Mouse (Mus musculus): ENCODE measurements at regions not wholly inside any gene's neighbourhood (a gene's known extent, or its start where the extent isn't known, plus 50 kb on each side); places are given as distances from the start of the nearest gene placed in this dataset.

GRCm38 (mm10) chr17:88258361-88258796, 182.1 kb upstream of the Foxn2 start:
- DNase-seq (ENCODE audit: low read depth, low spot score): peak; percentile 66
- H3K36me3 ChIP-seq (ENCODE audit: control insufficient read depth, insufficient read depth, low read length, poor library complexity, severe bottlenecking): no peaks in the 10 kb centered on the region
- no peaks in the 10 kb centered on the region; the same call in 1 of the 2 replicates for H3K27me3 ChIP-seq (ENCODE audit: control insufficient read depth, insufficient read depth, low read length, poor library complexity, severe bottlenecking)

DNA sequence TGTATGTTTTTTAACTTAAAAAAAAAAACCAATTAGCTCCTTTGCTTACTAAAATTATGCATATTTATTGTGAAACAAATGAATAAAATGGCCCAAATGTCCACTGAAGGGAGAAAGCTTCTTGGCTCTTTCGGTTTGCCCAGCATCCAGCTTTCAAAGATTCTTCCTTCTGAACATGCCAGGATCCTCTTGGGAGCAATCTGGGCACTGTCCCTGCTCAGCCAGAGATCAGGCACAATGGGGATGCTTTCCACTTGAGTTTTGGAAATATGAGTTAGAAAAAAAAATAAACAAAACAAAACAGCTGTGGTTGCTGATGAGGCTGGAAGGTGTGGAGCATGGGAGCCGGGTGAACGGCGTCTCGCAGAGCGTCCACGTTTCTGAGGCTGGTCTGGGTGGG, 180.3 kb upstream of the Foxn2 start:
- DNase-seq (ENCODE audit: low read depth, low spot score): no peak
- H3K27me3 ChIP-seq (ENCODE audit: control insufficient read depth, insufficient read depth, low read length, poor library complexity, severe bottlenecking): no peaks in the 10 kb centered on the region; the same call in 1 of the 2 replicates
- H3K36me3 ChIP-seq (ENCODE audit: control insufficient read depth, insufficient read depth, low read length, poor library complexity, severe bottlenecking): no peaks in the 10 kb centered on the region

- Histone ChIP-seq H3K27me3 (ENCODE audit: control insufficient read depth, insufficient read depth, low read length, poor library complexity, severe bottlenecking) (no peaks in the 10 kb centered on the region; the same call in 1 of the 2 replicates), H3K36me3 (ENCODE audit: control insufficient read depth, insufficient read depth, low read length, poor library complexity, severe bottlenecking) (no peaks in the 10 kb centered on the region)
- DNase-seq (ENCODE audit: low read depth, low spot score): no peak
These were observed 179.7 kb upstream of the Foxn2 start for GRCm38 (mm10) chr17:88260826-88261225.

DNA sequence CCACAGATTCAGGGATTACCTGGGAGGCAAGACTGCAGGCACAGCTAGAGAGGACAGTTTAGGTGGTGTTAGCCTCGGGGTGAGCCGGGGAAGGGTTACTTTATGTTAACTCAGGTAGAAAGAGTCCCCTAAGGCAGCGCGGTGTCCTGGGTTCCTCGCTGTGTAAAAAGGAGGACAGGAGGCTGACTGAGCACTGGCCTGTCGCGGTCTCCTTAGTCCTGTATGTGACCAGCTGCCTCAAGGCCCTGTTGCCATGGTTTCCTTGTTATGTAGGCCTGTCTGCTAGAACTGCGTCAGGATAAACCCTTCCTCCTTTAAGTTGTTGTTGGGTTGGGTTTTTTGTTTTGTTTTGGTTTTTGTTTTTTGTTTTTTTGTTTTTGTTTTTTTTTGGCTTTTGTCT, 179.0 kb upstream of the Foxn2 start:
- Histone ChIP-seq H3K27me3 (ENCODE audit: control insufficient read depth, insufficient read depth, low read length, poor library complexity, severe bottlenecking) (no peaks in the 10 kb centered on the region; the same call in 1 of the 2 replicates), H3K36me3 (ENCODE audit: control insufficient read depth, insufficient read depth, low read length, poor library complexity, severe bottlenecking) (no peaks in the 10 kb centered on the region)
- no peak for DNase-seq (ENCODE audit: low read depth, low spot score)

- H3K36me3 ChIP-seq (ENCODE audit: control insufficient read depth, insufficient read depth, low read length, poor library complexity, severe bottlenecking): no peaks in the 10 kb centered on the region
- no peaks in the 10 kb centered on the region; the same call in 1 of the 2 replicates for H3K27me3 ChIP-seq (ENCODE audit: control insufficient read depth, insufficient read depth, low read length, poor library complexity, severe bottlenecking)
- DNase-seq (ENCODE audit: low read depth, low spot score): no peak
These were observed 178.0 kb upstream of the Foxn2 start for GRCm38 (mm10) chr17:88262326-88263187.

- H3K36me3 ChIP-seq (ENCODE audit: control insufficient read depth, insufficient read depth, low read length, poor library complexity, severe bottlenecking): no peaks in the 10 kb centered on the region
- no peaks in the 10 kb centered on the region; the same call in 1 of the 2 replicates for H3K27me3 ChIP-seq (ENCODE audit: control insufficient read depth, insufficient read depth, low read length, poor library complexity, severe bottlenecking)
- DNase-seq (ENCODE audit: low read depth, low spot score): no peak
These were observed 175.2 kb upstream of the Foxn2 start for GRCm38 (mm10) chr17:88265291-88265690.

GRCm38 (mm10) chr17:88268216-88268615, 172.3 kb upstream of the Foxn2 start:
- Histone ChIP-seq H3K27me3 (ENCODE audit: control insufficient read depth, insufficient read depth, low read length, poor library complexity, severe bottlenecking) (no peaks in the 10 kb centered on the region; the same call in 1 of the 2 replicates), H3K36me3 (ENCODE audit: control insufficient read depth, insufficient read depth, low read length, poor library complexity, severe bottlenecking) (no peaks in the 10 kb centered on the region)
- no peak for DNase-seq (ENCODE audit: low read depth, low spot score)

DNA sequence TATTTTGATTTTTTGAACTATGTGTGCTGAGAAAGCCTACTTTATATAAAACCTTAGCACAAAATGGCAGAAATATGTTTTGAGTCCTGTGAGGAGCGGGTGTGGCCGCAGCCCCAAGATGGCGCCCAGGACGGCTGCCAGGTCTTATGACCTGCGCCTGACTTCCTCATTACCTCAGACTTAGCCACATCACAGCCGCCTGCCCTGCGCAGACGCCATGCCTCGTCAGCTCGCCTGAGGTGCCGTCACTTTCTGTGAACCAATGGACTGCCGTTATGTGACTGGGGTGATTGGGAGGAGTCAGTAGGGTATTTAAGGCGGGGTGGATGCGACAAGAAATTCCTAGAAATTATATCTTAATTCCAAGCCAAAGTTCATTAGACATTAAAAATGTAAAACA, 171.7 kb upstream of the Foxn2 start:
- H3K36me3 ChIP-seq (ENCODE audit: control insufficient read depth, insufficient read depth, low read length, poor library complexity, severe bottlenecking): no peaks in the 10 kb centered on the region
- no peak for DNase-seq (ENCODE audit: low read depth, low spot score)
- no peaks in the 10 kb centered on the region for H3K27me3 ChIP-seq (ENCODE audit: control insufficient read depth, insufficient read depth, low read length, poor library complexity, severe bottlenecking)

- Histone ChIP-seq H3K27me3 (ENCODE audit: control insufficient read depth, insufficient read depth, low read length, poor library complexity, severe bottlenecking) (no peaks in the 10 kb centered on the region), H3K36me3 (ENCODE audit: control insufficient read depth, insufficient read depth, low read length, poor library complexity, severe bottlenecking) (no peaks in the 10 kb centered on the region)
- no peak for DNase-seq (ENCODE audit: low read depth, low spot score)
These were observed 169.6 kb upstream of the Foxn2 start for GRCm38 (mm10) chr17:88270896-88271295.

DNA sequence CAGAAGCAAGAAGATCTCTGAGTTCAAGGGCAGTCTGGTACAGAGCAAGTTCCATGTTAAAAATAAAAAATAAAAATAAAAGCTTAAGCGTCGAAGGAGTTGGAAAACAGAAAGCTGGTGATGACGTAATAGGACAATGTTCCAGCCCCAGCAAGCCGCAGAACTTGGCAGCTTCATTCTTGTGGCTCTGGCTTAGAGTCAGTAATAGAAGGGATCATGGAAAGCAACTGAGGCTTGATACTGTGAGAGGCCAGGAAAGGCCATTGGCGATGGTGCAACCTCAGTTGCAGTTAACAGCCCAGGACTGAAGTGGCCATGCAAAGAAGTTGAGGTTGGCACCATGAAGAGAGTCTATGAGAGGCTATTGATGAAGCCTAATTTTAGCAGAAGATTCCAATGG, 168.3 kb upstream of the Foxn2 start:
- Histone ChIP-seq H3K27me3 (ENCODE audit: control insufficient read depth, insufficient read depth, low read length, poor library complexity, severe bottlenecking) (no peaks in the 10 kb centered on the region), H3K36me3 (ENCODE audit: control insufficient read depth, insufficient read depth, low read length, poor library complexity, severe bottlenecking) (no peaks in the 10 kb centered on the region)
- no peak for DNase-seq (ENCODE audit: low read depth, low spot score)

DNA sequence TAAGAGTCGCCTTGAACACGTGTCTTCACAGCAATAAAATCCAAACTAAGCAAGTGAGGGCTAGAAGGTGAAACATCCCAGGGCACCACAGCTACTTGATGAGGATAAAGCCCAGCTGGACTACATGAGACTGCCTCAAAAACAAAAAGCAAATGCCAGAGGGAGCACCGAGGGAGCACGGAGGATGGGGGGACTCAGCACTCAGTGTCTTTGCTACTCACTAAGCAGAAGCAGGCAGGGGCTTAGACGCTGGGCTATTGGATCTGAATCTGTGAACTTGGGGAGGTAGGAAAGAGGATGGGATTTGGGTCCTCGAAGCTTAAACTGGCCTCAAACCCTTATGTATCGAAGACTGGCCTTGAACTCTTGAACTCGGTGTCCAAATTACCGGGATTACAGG, 167.0 kb upstream of the Foxn2 start:
- DNase-seq (ENCODE audit: low read depth, low spot score): no peak
- Histone ChIP-seq H3K27me3 (ENCODE audit: control insufficient read depth, insufficient read depth, low read length, poor library complexity, severe bottlenecking) (no peaks in the 10 kb centered on the region), H3K36me3 (ENCODE audit: control insufficient read depth, insufficient read depth, low read length, poor library complexity, severe bottlenecking) (no peaks in the 10 kb centered on the region)

- Histone ChIP-seq H3K36me3 (ENCODE audit: control insufficient read depth, insufficient read depth, low read length, poor library complexity, severe bottlenecking) (no peaks in the 10 kb centered on the region), H3K27me3 (ENCODE audit: control insufficient read depth, insufficient read depth, low read length, poor library complexity, severe bottlenecking) (no peaks in the 10 kb centered on the region)
- peak; percentile 26 for DNase-seq (ENCODE audit: low read depth, low spot score)
These were observed 166.4 kb upstream of the Foxn2 start for GRCm38 (mm10) chr17:88274003-88274698.

GRCm38 (mm10) chr17:88274720-88275433, 165.6 kb upstream of the Foxn2 start:
- DNase-seq (ENCODE audit: low read depth, low spot score): no peak
- H3K27me3 ChIP-seq (ENCODE audit: control insufficient read depth, insufficient read depth, low read length, poor library complexity, severe bottlenecking): no peaks in the 10 kb centered on the region
- no peaks in the 10 kb centered on the region for H3K36me3 ChIP-seq (ENCODE audit: control insufficient read depth, insufficient read depth, low read length, poor library complexity, severe bottlenecking)

DNA sequence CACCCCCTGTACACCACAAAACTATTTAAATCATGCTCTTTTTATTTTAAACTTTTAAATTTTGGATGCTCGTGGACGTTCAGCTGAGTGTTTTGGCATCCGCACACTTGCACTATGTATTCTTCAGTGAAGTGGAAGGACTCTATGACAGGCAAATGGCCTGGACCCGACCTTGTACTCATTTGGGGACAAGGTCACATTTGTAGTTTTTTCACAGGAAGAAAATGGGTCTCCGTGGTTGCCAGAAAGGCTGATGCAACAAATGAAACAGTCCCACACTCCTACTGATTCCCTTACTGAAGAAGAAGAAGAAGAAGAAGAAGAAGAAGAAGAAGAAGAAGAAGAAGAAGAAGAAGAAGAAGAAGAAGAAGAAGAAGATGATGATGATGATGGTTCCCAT, 160.9 kb upstream of the Foxn2 start:
- Histone ChIP-seq H3K27me3 (ENCODE audit: control insufficient read depth, insufficient read depth, low read length, poor library complexity, severe bottlenecking) (no peaks in the 10 kb centered on the region), H3K36me3 (ENCODE audit: control insufficient read depth, insufficient read depth, low read length, poor library complexity, severe bottlenecking) (no peaks in the 10 kb centered on the region)
- no peak for DNase-seq (ENCODE audit: low read depth, low spot score)

GRCm38 (mm10) chr17:88282711-88283110, 157.8 kb upstream of the Foxn2 start:
- H3K27me3 ChIP-seq (ENCODE audit: control insufficient read depth, insufficient read depth, low read length, poor library complexity, severe bottlenecking): no peaks in the 10 kb centered on the region
- no peak for DNase-seq (ENCODE audit: low read depth, low spot score)
- H3K36me3 ChIP-seq (ENCODE audit: control insufficient read depth, insufficient read depth, low read length, poor library complexity, severe bottlenecking): no peaks in the 10 kb centered on the region
